Mouse (Mus musculus) urinary bladder, postnatal 14 days (tissue): ENCODE data around the gene Sept8.

Experiments
- DNase-seq: peaks from one replicate; pipeline ENCODE4 v3.0.0; 2021; ENCODE audit warnings: low spot score

Gene Sept8

GRCm38 (mm10) chr11:53519207-53520121 lies at the start of gene Sept8:
Gene Sept8, plus strand, starts transcription at chr11:53519257.
- peak; percentile 68 for DNase-seq

GRCm38 (mm10) chr11:53469294-53469967 lies 49.6 kb upstream of the Sept8 start:
- DNase-seq: peak; percentile 54

- DNase-seq: peak; percentile 91
Measured at GRCm38 (mm10) chr11:53469968-53470695, 48.9 kb upstream of the Sept8 start, which contains the start of gene Gm9837. Gene Gm9837, minus strand, starts transcription at chr11:53470479.

DNA sequence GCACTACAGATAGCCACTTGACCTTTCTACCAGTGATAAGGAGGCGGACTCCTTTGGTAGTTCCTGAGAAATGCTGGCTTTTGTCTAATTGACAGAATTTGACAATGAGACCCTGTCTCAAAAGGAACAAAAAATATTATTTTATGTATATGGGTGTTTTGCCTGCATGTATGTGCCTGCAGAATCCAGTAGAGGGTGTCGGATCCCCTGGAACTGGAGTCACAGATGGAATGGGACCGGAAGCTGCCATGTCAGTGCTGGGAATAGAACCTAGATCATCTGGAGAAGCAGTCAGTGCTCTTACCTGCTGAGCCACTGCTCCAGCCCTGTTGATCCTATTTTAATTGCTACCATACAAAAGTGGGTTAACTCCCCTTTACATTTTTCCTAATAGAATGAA lies 46.3 kb upstream of the Sept8 start:
- DNase-seq: no peak

- DNase-seq: no peak
Measured at GRCm38 (mm10) chr11:53475620-53476019, 43.4 kb upstream of the Sept8 start.

GRCm38 (mm10) chr11:53477833-53478232 lies 41.2 kb upstream of the Sept8 start:
- no peak for DNase-seq

DNA sequence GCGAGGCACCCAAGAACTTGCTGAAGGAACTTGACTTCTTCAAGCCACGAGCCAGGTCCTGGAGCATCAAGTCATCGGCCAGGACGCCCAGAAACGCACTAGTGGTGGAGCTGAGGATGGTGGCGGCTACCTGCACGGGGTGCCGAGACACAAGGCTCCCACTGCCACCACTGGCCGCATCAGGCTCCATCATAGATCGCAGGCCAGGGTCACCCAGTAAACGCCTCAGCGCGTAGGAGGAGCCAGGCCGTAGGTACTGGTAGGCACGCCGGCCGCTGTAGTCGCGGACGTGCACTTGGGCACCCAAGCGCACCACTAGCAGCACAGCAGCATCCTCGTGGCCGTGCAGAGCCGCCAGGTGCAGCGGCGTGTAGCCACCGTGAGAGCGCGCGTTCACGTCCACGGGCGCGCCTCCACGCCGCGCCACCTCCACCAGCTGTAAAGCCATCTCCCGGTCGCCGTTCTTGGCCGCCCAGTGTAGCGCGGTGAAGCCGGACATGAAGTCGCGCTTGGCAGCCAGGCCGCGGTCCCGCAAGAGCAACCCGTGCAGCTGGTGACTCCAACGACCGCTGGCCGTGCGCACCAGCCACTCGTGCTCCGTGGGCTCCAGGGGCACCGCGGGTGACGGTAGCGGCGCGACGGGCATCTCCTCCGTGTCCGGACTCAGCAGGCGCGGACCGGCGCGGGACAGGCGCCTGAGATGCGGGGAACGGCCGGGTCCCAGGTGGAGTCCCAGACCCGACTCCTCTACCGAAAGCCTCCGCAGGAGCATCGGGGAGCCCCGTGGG lies 40.5 kb upstream of the Sept8 start:
- DNase-seq: no peak

DNA sequence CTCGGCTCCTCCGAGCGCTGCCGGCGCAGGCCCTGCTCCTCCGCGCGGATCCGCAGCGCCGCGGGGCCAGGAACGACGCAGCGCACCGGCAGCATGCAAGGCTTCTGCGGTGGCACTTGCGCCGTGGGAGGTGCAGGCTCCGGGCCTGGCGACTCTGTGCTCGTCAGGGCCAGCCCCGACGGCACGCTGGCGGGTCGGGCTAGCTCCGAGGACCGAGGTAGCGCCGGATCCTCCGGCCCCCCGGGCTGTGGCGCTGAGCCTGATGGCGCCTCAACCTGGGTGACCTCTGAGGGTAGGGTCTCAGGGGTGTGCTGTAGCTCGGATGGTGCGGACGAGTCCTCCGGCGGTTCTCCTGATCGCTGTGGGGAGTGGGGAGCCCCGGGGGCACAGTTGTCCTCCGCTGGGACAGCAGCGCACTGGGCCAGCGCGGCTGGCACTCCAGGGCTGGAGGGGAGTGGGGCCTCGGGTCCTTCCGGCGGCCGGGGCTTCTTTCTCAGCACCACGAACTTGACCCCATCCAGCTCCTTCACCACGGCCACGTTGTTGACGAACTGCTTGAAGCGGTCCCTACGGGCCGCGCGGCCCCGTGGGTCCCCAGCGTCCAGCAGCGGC lies 39.8 kb upstream of the Sept8 start:
- DNase-seq: no peak

DNA sequence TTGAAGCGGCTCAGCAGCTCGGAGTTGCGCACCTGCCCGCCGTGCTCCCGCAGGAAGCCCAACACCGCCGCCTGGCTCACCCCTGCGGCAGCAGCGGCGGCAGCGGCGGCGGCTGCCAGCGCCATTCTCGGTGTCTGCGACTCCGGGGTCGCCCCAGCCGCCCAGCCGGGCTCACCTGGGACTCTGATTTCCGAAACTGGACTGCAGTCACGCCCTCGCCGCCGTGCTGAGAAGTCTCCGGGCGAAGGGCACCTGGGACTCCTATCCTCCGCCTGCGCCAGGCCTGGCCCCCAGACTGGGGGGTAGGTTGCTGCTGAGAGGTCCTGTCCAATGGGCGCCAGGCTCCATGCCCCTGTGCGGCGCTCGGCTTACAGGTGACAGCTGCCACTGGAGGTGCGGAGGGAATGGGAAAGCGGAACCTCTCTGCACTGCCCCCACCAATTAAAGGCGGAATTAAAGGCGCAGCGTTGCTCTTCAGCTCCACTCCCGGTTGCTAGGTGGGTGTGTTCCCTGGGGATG lies 39.2 kb upstream of the Sept8 start, which contains the start of the genes Gm9945 and Sowaha:
TSS of gene Gm9945 (plus strand) at position 384 of the 519 bp plus-strand sequence.
TSS of gene Sowaha (minus strand) at position 492 of the 519 bp plus-strand sequence.
- DNase-seq: peak; percentile 51

- no peak for DNase-seq
Measured at GRCm38 (mm10) chr11:53481088-53481730, 37.8 kb upstream of the Sept8 start.

GRCm38 (mm10) chr11:53483159-53483891 lies 35.7 kb upstream of the Sept8 start:
- DNase-seq: peak; percentile 51

GRCm38 (mm10) chr11:53485719-53486118 lies 33.3 kb upstream of the Sept8 start:
- no peak for DNase-seq

DNA sequence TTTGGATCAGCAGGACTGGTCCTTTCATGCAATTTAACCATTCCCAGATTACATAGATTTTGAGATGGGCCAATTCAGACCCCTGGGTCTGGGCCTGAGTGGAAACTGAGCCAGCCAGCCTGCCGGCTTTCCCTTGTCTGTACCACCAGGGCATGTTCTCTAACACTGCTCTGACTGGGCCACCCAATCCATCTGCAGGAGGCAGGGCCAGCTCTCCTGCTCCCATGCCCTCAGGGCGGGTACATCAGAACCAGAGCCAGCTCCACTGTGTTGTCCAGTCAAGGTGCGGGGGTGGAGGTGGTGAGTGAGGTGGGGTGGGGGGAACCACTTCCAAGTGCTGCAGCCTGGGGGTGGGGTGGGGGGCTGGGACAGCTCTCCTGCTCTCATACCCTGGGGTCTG lies 32.7 kb upstream of the Sept8 start:
- no peak for DNase-seq

GRCm38 (mm10) chr11:53486822-53487594 lies 32.0 kb upstream of the Sept8 start:
- DNase-seq: peak; percentile 80

GRCm38 (mm10) chr11:53489007-53489406 lies 30.1 kb upstream of the Sept8 start:
- no peak for DNase-seq

GRCm38 (mm10) chr11:53489421-53489820 lies 29.6 kb upstream of the Sept8 start:
- no peak for DNase-seq

GRCm38 (mm10) chr11:53491954-53492401 lies 27.1 kb upstream of the Sept8 start:
- no peak for DNase-seq

DNA sequence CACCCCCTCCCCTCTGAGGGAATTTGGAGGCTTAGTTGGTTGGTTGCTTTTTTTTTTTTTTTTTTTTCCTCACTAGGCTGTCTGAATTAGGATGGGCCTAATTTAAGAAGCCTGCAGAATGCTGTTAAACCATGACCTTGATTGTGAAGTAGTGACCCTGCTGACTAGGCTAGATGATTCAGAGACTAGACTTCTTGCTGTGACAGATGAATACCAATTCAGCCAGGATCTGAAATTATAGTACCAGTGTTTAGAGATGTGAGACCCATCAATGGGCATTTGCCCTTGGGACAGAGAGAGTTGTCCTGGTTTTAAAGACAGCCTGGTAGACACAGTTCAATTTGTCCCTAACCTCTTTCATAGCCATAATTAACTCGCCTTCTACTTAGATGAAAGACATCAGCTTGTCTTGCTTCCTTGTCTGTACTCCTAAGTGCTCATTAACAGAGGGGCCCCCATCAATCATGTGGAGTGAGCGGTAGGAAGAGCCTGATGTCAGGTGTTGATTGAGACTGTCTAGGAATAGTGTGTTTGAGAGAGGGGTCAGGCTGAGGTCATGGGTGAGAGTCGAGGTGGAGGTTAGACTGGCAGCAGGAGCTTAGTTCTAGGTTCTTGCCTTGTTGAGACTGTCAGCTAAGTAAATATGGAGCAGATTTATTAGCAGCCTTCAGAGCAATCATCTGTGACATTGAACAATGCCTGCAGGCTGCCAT lies 25.7 kb upstream of the Sept8 start:
- no peak for DNase-seq
